ENCODE assay signal across 46 mouse cellular contexts in the genomic region with DNA sequence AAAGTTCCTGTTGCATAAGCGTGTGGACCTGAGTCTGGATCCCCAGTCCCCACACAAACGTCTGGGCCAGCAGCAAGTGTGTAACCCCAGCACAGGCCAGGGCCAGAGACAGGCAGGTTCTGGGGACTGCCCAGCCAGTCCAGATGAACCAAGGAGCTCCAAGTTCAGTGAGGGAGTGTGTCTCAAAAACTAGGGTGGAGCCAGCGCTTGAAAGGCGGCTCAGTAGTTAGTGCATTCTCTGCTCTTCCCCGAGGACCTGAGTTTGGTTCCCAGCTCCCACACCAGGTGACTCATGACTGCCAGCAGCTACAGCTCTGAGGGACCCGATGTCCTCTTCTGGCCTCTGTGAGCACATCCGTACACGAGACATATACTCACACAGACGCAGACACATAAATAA. TPM values are rescaled to one million over a fixed set of nuclear protein-coding genes. Genes with fewer than 3 reads are reported as not detected.
"Had no signal": no experiment of that assay in that cellular context is flagged by ENCODE, and none has a peak within 500 bp of the region (broad histone marks: within the 10 kb centered on the region; RNA-seq: fewer than 3 reads in every experiment).

No protein-coding gene starts in this region.

- H3K27me3 ChIP-seq: limb, embryonic 12.5 days; limb, embryonic 13.5 days; limb, embryonic 15.5 days; liver, embryonic 12.5 days; liver, embryonic 13.5 days; liver, embryonic 15.5 days; lung, embryonic 15.5 days; midbrain, embryonic 12.5 days; midbrain, embryonic 13.5 days; midbrain, embryonic 15.5 days had no signal

- H3K27ac ChIP-seq: limb, embryonic 10.5 days; limb, embryonic 12.5 days; limb, embryonic 13.5 days; limb, embryonic 15.5 days; liver, embryonic 12.5 days; liver, embryonic 13.5 days; liver, embryonic 14.5 days; liver, embryonic 15.5 days; lung, embryonic 15.5 days; macrophage; midbrain, embryonic 10.5 days; midbrain, embryonic 12.5 days; midbrain, embryonic 13.5 days; midbrain, embryonic 15.5 days had no signal

- H3K9ac ChIP-seq: limb, embryonic 12.5 days; limb, embryonic 13.5 days; limb, embryonic 15.5 days; liver, embryonic 12.5 days; liver, embryonic 13.5 days; liver, embryonic 14.5 days; liver, embryonic 15.5 days; liver, postnatal 0 days; lung, embryonic 14.5 days; lung, embryonic 15.5 days; midbrain, embryonic 12.5 days; midbrain, embryonic 13.5 days; midbrain, embryonic 15.5 days had no signal

- ATAC-seq: liver, embryonic 12.5 days; liver, postnatal 0 days; lung, postnatal 0 days; midbrain, embryonic 13.5 days; midbrain, embryonic 15.5 days; midbrain, embryonic 16.5 days had no signal

- H3K4me3 ChIP-seq: limb, embryonic 10.5 days; limb, embryonic 12.5 days; limb, embryonic 13.5 days; limb, embryonic 15.5 days; liver, embryonic 12.5 days; liver, embryonic 13.5 days; liver, embryonic 15.5 days; lung, embryonic 15.5 days; megakaryocyte, embryonic 14.5 days; midbrain, embryonic 10.5 days; midbrain, embryonic 12.5 days; midbrain, embryonic 13.5 days; midbrain, embryonic 15.5 days; myocyte had no signal

- DNase-seq: left cerebral cortex, postnatal 4 days; liver; liver, embryonic 13.5 days; liver, postnatal 0 days; lung, adult 18-20 months; lung, adult 2 months; lung, embryonic 14.5 days; lung, postnatal 10 days; lung, postnatal 14 days; lung, postnatal 36 days; lung, postnatal 4 days; midbrain, embryonic 14.5 days had no signal

- H3K4me1 ChIP-seq: limb, embryonic 10.5 days; limb, embryonic 12.5 days; limb, embryonic 13.5 days; limb, embryonic 15.5 days; liver, embryonic 12.5 days; liver, embryonic 13.5 days; liver, embryonic 15.5 days; lung, embryonic 15.5 days; megakaryocyte, embryonic 14.5 days; midbrain, embryonic 10.5 days; midbrain, embryonic 12.5 days; midbrain, embryonic 13.5 days; midbrain, embryonic 15.5 days had no signal

- H3K36me3 ChIP-seq: limb, embryonic 10.5 days; limb, embryonic 12.5 days; limb, embryonic 13.5 days; limb, embryonic 15.5 days; liver, embryonic 12.5 days; liver, embryonic 13.5 days; liver, embryonic 15.5 days; lung, embryonic 15.5 days; midbrain, embryonic 10.5 days; midbrain, embryonic 12.5 days; midbrain, embryonic 13.5 days; midbrain, embryonic 15.5 days had no signal

- H3K4me2 ChIP-seq: limb, embryonic 12.5 days; limb, embryonic 13.5 days; limb, embryonic 15.5 days; liver, embryonic 11.5 days; liver, embryonic 12.5 days; liver, embryonic 13.5 days; liver, embryonic 15.5 days; lung, embryonic 14.5 days; lung, embryonic 15.5 days; midbrain, embryonic 11.5 days; midbrain, embryonic 12.5 days; midbrain, embryonic 13.5 days; midbrain, embryonic 15.5 days had no signal

- H3K9me3 ChIP-seq: limb, embryonic 10.5 days; limb, embryonic 12.5 days; limb, embryonic 13.5 days; limb, embryonic 15.5 days; liver, embryonic 12.5 days; liver, embryonic 13.5 days; liver, embryonic 15.5 days; lung, embryonic 15.5 days; megakaryocyte, embryonic 14.5 days; midbrain, embryonic 10.5 days; midbrain, embryonic 12.5 days; midbrain, embryonic 13.5 days; midbrain, embryonic 15.5 days had no signal

RNA-seq across cellular contexts. Expression of a gene that starts 6.4 kb away (rescaled TPM):
- total RNA-seq: liver, adult 2 months; megakaryocyte progenitor cell, adult 5-6 weeks; megakaryocyte, adult 5-6 weeks; megakaryocyte-erythroid progenitor cell, adult 5-6 weeks; monocyte, adult 5-6 weeks had no signal
- polyA plus RNA-seq: limb, embryonic 10.5 days; limb, embryonic 11.5 days; limb, embryonic 12.5 days; limb, embryonic 13.5 days; liver, adult 2 months; liver, embryonic 11.5 days; macrophage; midbrain, embryonic 10.5 days; midbrain, embryonic 11.5 days; midbrain, embryonic 12.5 days; myocyte; neural tube, embryonic 11.5 days had no signal

RNA-seq across cellular contexts. Expression of a gene that starts 26.5 kb away (rescaled TPM):
- total RNA-seq: left cerebral cortex, postnatal 14 days; left cerebral cortex, postnatal 25 days; left cerebral cortex, postnatal 36 days; liver, adult 2 months; megakaryocyte, adult 5-6 weeks; megakaryocyte-erythroid progenitor cell, adult 5-6 weeks; monocyte, adult 5-6 weeks had no signal
- polyA plus RNA-seq: limb, embryonic 12.5 days; liver, adult 2 months; liver, embryonic 11.5 days; liver, embryonic 12.5 days; liver, embryonic 13.5 days; liver, embryonic 14.5 days; liver, embryonic 15.5 days; liver, embryonic 16.5 days; liver, postnatal 0 days; macrophage; midbrain, embryonic 12.5 days; midbrain, embryonic 13.5 days; midbrain, embryonic 14.5 days; myocyte; neural tube, embryonic 11.5 days had no signal

RNA-seq across cellular contexts. Expression of a gene that starts 34.6 kb away (rescaled TPM):
- total RNA-seq: left cerebral cortex, postnatal 10 days; left cerebral cortex, postnatal 14 days; left cerebral cortex, postnatal 25 days; left cerebral cortex, postnatal 36 days; left cerebral cortex, postnatal 4 days; liver, adult 2 months; megakaryocyte progenitor cell, adult 5-6 weeks; megakaryocyte, adult 5-6 weeks; megakaryocyte-erythroid progenitor cell, adult 5-6 weeks; midbrain, postnatal 0 days; monocyte, adult 5-6 weeks had no signal
- polyA plus RNA-seq: limb, embryonic 10.5 days; limb, embryonic 11.5 days; limb, embryonic 12.5 days; limb, embryonic 13.5 days; limb, embryonic 14.5 days; limb, embryonic 15.5 days; liver, adult 2 months; liver, embryonic 11.5 days; liver, embryonic 12.5 days; liver, embryonic 14.5 days; liver, embryonic 15.5 days; liver, embryonic 16.5 days; liver, postnatal 0 days; lung, embryonic 14.5 days; lung, embryonic 15.5 days; lung, embryonic 16.5 days; lung, postnatal 0 days; macrophage; midbrain, embryonic 10.5 days; midbrain, embryonic 11.5 days; midbrain, embryonic 12.5 days; midbrain, embryonic 13.5 days; midbrain, embryonic 14.5 days; midbrain, embryonic 15.5 days; midbrain, embryonic 16.5 days; midbrain, postnatal 0 days; myocyte; neural tube, embryonic 11.5 days had no signal

RNA-seq across cellular contexts. Expression of a gene that starts 54.4 kb away (rescaled TPM):
- total RNA-seq: left cerebral cortex, postnatal 10 days; left cerebral cortex, postnatal 14 days; left cerebral cortex, postnatal 25 days; left cerebral cortex, postnatal 36 days; left cerebral cortex, postnatal 4 days; liver, adult 2 months; megakaryocyte progenitor cell, adult 5-6 weeks; megakaryocyte, adult 5-6 weeks; megakaryocyte-erythroid progenitor cell, adult 5-6 weeks; monocyte, adult 5-6 weeks had no signal
- polyA plus RNA-seq: limb, embryonic 10.5 days; limb, embryonic 11.5 days; limb, embryonic 12.5 days; limb, embryonic 13.5 days; limb, embryonic 15.5 days; liver, adult 2 months; liver, embryonic 11.5 days; liver, embryonic 15.5 days; liver, embryonic 16.5 days; liver, postnatal 0 days; lung, embryonic 14.5 days; macrophage; midbrain, embryonic 10.5 days; midbrain, embryonic 11.5 days; midbrain, embryonic 12.5 days; midbrain, embryonic 13.5 days; midbrain, embryonic 14.5 days; midbrain, embryonic 15.5 days; midbrain, embryonic 16.5 days; myocyte; neural tube, embryonic 11.5 days had no signal
